Mouse (Mus musculus): ENCODE measurements at regions not wholly inside any gene's neighbourhood (a gene's known extent, or its start where the extent isn't known, plus 50 kb on each side); places are given as distances from the start of the nearest gene placed in this dataset.

DNA sequence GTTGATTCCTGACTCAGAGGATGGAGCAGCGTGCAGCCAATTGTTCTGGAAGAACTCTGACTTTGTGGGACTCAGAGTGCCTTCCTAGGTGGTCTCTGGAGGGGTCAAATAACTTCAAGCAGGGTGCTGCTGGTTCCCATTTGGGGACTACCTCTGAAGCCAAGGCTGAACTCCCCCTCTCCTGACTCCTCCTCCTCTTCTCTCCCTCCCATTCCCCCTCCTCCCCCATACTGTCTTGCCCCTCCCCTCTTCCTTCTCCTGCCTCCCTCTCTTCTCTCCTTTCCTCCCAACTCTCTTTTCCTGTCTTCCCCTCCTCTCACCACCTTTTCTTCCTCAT lies 632.1 kb downstream of the Zfp706 start:
- no peak for TF ChIP-seq CTCF (IDR thresholded peaks at IDR 0.05)
- no peak for TF ChIP-seq POLR2A (IDR thresholded peaks at IDR 0.05; ENCODE audit: insufficient read depth, low read depth, low read length)

Data from heart, adult 2 months (tissue).